Mouse (Mus musculus) liver, adult 2 months (tissue): ENCODE measurements around the gene Robo2.

ENCODE experiments used
- CTCF ChIP-seq: fragments of 200-500 bp; IDR thresholded peaks from 2 replicates; pipeline ENCODE4 v1.5.1; 2011; ENCODE audit warnings: low read depth, low read length, control low read depth
- POLR2A ChIP-seq: fragments of 200-500 bp; IDR thresholded peaks from 2 replicates; pipeline ENCODE4 v1.6.1; 2011; ENCODE audit warnings: low read length, control low read depth; ENCODE audit not compliant: insufficient read depth; ENCODE audit errors: extremely low read depth

GRCm38 (mm10) chr16:74022281-74022978 lies 389.2 kb downstream of the Robo2 start:
- no peak for TF ChIP-seq POLR2A
- no peak for TF ChIP-seq CTCF
